Mouse (Mus musculus) lung, adult 2 months (tissue): ENCODE data around the gene Sun1.

Source experiments
- CTCF ChIP-seq: fragments of 200-500 bp; IDR thresholded peaks from 2 replicates; pipeline ENCODE4 v1.5.1; 2011; ENCODE audit warnings: mild to moderate bottlenecking, low read length, control low read depth; ENCODE audit not compliant: insufficient read depth
- POLR2A ChIP-seq: fragments of 200-500 bp; IDR thresholded peaks from 2 replicates; pipeline ENCODE4 v1.6.1; 2011; ENCODE audit warnings: low read depth, mild to moderate bottlenecking, control low read depth, low read length, borderline replicate concordance; ENCODE audit errors: extremely low read depth

DNA sequence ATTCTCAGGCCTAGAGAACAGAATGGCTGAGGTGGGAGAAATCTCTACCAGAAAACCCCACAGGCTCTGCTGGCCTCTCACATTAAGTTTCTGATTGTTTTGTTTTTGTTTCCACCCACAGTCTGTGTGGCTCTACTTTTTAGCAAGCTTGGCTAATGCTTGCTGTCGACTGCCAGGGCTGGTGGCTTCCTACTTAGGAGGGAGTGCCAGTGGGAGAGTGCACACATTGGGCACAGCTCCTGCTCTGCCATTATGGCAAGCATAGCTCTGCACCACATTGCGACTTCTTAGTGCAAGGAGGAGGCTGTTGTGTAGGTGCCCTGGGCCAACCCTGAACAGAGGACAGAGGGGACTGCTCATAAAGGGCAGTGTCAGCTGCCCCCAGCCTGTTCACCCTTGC, 17.3 kb upstream of the Sun1 start:
- TF ChIP-seq POLR2A, result no peak
- TF ChIP-seq CTCF, result no peak
